Mouse (Mus musculus) testis, adult 2 months (tissue): Measurements from ENCODE around the gene Csrnp3. TPM values are rescaled to one million over a fixed set of nuclear protein-coding genes. Genes with fewer than 3 reads are reported as not detected.

Experiments used
- H3K27ac ChIP-seq: fragments of 200-500 bp; 2 replicates; pipeline ENCODE4 v1.5.1; 2012; ENCODE audit warnings: low read depth, low read length; ENCODE audit not compliant: control insufficient read depth, insufficient read depth
- H3K27me3 ChIP-seq: fragments of 200-500 bp; 2 replicates; pipeline ENCODE4 v1.6.1; 2012; ENCODE audit warnings: mild to moderate bottlenecking, low read length, moderate library complexity; ENCODE audit not compliant: control insufficient read depth, insufficient read depth
- H3K36me3 ChIP-seq: fragments of 200-500 bp; 2 replicates; pipeline ENCODE4 v1.6.1; 2012; ENCODE audit warnings: mild to moderate bottlenecking, low read length; ENCODE audit not compliant: control insufficient read depth, insufficient read depth
- H3K4me1 ChIP-seq: fragments of 200-500 bp; 2 replicates; pipeline ENCODE4 v1.6.1; 2012; ENCODE audit warnings: low read length; ENCODE audit not compliant: control insufficient read depth, insufficient read depth
- H3K4me3 ChIP-seq: fragments of 200-500 bp; 2 replicates; pipeline ENCODE4 v1.5.1; 2012; ENCODE audit warnings: low read depth, mild to moderate bottlenecking, low read length, moderate library complexity, mixed read lengths; ENCODE audit not compliant: control insufficient read depth
- CTCF ChIP-seq: fragments of 200-500 bp; IDR thresholded peaks from 2 replicates; pipeline ENCODE4 v1.5.1; 2012; ENCODE audit warnings: low read depth, mild to moderate bottlenecking, inconsistent platforms, low read length, moderate library complexity; ENCODE audit not compliant: control insufficient read depth, insufficient read depth, insufficient replicate concordance
- POLR2A ChIP-seq: fragments of 200-500 bp; IDR thresholded peaks from 2 replicates; pipeline ENCODE4 v1.6.1; 2012; ENCODE audit warnings: low read depth, mild to moderate bottlenecking, inconsistent platforms, low read length, moderate library complexity; ENCODE audit not compliant: control insufficient read depth
- polyA plus RNA-seq: library from polyadenylated mRNA; depleted of rRNA; stranded (reverse); fragments of >200 nt; gene quantifications from 2 replicates; pipeline ENCODE4 v1.2.3, GENCODE M21; 2012

Gene Csrnp3
- polyA plus RNA-seq, 1 experiment: 9.4 TPM

- TF ChIP-seq CTCF: no peak
- TF ChIP-seq POLR2A: no peak
- Histone ChIP-seq H3K36me3 (no peaks in the 10 kb centered on the region), H3K4me3 (no peak overlapping the region)
These were observed 111.2 kb downstream of the Csrnp3 start for GRCm38 (mm10) chr2:65956727-65957126.

GRCm38 (mm10) chr2:65963420-65963819, 117.9 kb downstream of the Csrnp3 start:
- H3K4me3 ChIP-seq: no peak overlapping the region
- H3K36me3 ChIP-seq: no peaks in the 10 kb centered on the region
- no peak overlapping the region for H3K27ac ChIP-seq
- H3K27me3 ChIP-seq: no peaks in the 10 kb centered on the region
- TF ChIP-seq CTCF (no peak), POLR2A (no peak)
- H3K4me1 ChIP-seq: no peaks in the 10 kb centered on the region

More at GRCm38 (mm10) chr2:65956727-65957126, 111.2 kb downstream of the Csrnp3 start:
- H3K27ac ChIP-seq: no peak overlapping the region
- no peaks in the 10 kb centered on the region for H3K4me1 ChIP-seq
- no peaks in the 10 kb centered on the region for H3K27me3 ChIP-seq

- Histone ChIP-seq H3K27me3 (no peaks in the 10 kb centered on the region), H3K4me1 (no peaks in the 10 kb centered on the region), H3K36me3 (no peaks in the 10 kb centered on the region), H3K27ac (no peak overlapping the region), H3K4me3 (no peak overlapping the region)
- TF ChIP-seq CTCF (no peak), POLR2A (no peak)
These were observed 123.2 kb downstream of the Csrnp3 start for GRCm38 (mm10) chr2:65968810-65969209.

GRCm38 (mm10) chr2:65973907-65974306, 128.3 kb downstream of the Csrnp3 start:
- no peak for TF ChIP-seq POLR2A
- no peak for TF ChIP-seq CTCF
- Histone ChIP-seq H3K27ac (no peak overlapping the region), H3K4me1 (no peaks in the 10 kb centered on the region), H3K4me3 (no peak overlapping the region), H3K36me3 (no peaks in the 10 kb centered on the region), H3K27me3 (no peaks in the 10 kb centered on the region)

- Histone ChIP-seq H3K36me3 (no peaks in the 10 kb centered on the region), H3K4me3 (no peak overlapping the region), H3K27me3 (no peaks in the 10 kb centered on the region), H3K27ac (no peak overlapping the region), H3K4me1 (no peaks in the 10 kb centered on the region)
- no peak for TF ChIP-seq POLR2A
- no peak for TF ChIP-seq CTCF
These were observed 129.8 kb downstream of the Csrnp3 start for GRCm38 (mm10) chr2:65975383-65975782.

GRCm38 (mm10) chr2:65979338-65980053, 133.9 kb downstream of the Csrnp3 start:
- Histone ChIP-seq H3K27ac (no peak overlapping the region), H3K4me1 (no peaks in the 10 kb centered on the region), H3K4me3 (no peak overlapping the region), H3K27me3 (no peaks in the 10 kb centered on the region), H3K36me3 (no peaks in the 10 kb centered on the region)
- TF ChIP-seq CTCF (no peak), POLR2A (no peak)

GRCm38 (mm10) chr2:65981470-65981869, 135.9 kb downstream of the Csrnp3 start:
- H3K27me3 ChIP-seq: no peaks in the 10 kb centered on the region
- H3K4me3 ChIP-seq: no peak overlapping the region
- TF ChIP-seq POLR2A: no peak
- TF ChIP-seq CTCF: no peak
- H3K27ac ChIP-seq: no peak overlapping the region
- no peaks in the 10 kb centered on the region for H3K36me3 ChIP-seq
- H3K4me1 ChIP-seq: no peaks in the 10 kb centered on the region
